Mouse (Mus musculus) forebrain, embryonic 14.5 days (tissue): ENCODE data around the gene Socs3. TPM values are rescaled to one million over a fixed set of nuclear protein-coding genes. Genes with fewer than 3 reads are reported as not detected.

Source experiments
- ATAC-seq: fragments of 200-750 bp; cut with Nextera tagmentation; 2 replicates; pipeline ENCODE4 v1.8.0; 2017; ENCODE audit warnings: mild to moderate bottlenecking, moderate library complexity
- DNase-seq: peaks from one replicate; pipeline ENCODE4 v3.0.0-alpha.2; 2015; ENCODE audit warnings: low spot score
- H3K27ac ChIP-seq: fragments of 300-500 bp; sonication (generic); 2 replicates; pipeline ENCODE4 v1.5.1; 2014; ENCODE audit warnings: low read depth, mild to moderate bottlenecking, control low read depth, low read length, moderate library complexity
- H3K27me3 ChIP-seq: fragments of 300-500 bp; sonication (generic); replicated peaks from 2 replicates; pipeline ENCODE4 v1.6.1; 2014; ENCODE audit warnings: low read length, control low read depth, mixed read lengths; ENCODE audit not compliant: control insufficient read depth, insufficient read depth
- H3K36me3 ChIP-seq: fragments of 300-500 bp; sonication (generic); 2 replicates; pipeline ENCODE4 v1.6.1; 2014; ENCODE audit warnings: low read length, control low read depth; ENCODE audit not compliant: control insufficient read depth, insufficient read depth
- H3K4me1 ChIP-seq: fragments of 300-500 bp; sonication (generic); 2 replicates; pipeline ENCODE4 v1.6.1; 2014; ENCODE audit warnings: antibody characterized with exemption, low read length, control low read depth; ENCODE audit not compliant: control insufficient read depth, insufficient read depth
- H3K4me2 ChIP-seq: fragments of 300-500 bp; sonication (generic); 2 replicates; pipeline ENCODE4 v1.6.1; 2014; ENCODE audit warnings: mild to moderate bottlenecking, control low read depth, low read length
- H3K4me3 ChIP-seq: fragments of 300-500 bp; sonication (generic); 2 replicates; pipeline ENCODE4 v1.5.1; 2014; ENCODE audit warnings: low read depth, low read length, control low read depth
- H3K9ac ChIP-seq: fragments of 300-500 bp; sonication (generic); 2 replicates; pipeline ENCODE4 v1.6.1; 2014; ENCODE audit warnings: mild to moderate bottlenecking, low read length, control low read depth, moderate library complexity
- H3K9me3 ChIP-seq: fragments of 300-500 bp; sonication (generic); replicated peaks from 2 replicates; pipeline ENCODE4 v1.6.1; 2016; ENCODE audit warnings: low read length, control low read depth, mixed read lengths; ENCODE audit not compliant: control insufficient read depth
- WGBS: fragments of 180-500 bp; shearing (Covaris S2); extraction: QIAGEN DNeasy Blood & Tissue Kit; methylation state at CpG from one replicate; pipeline ENCODE4 v1.1.7; 2014; 5-methylcytosine and 5-hydroxymethylcytosine counted together
- polyA plus RNA-seq: library from polyadenylated mRNA; unstranded; fragments of >200 nt; fragmentation: Nextera tagmentation; extraction: Ambion mirVana; gene quantifications from 2 replicates; pipeline ENCODE4 v1.2.1, GENCODE M21; 2014

The Socs3 gene
- polyA plus RNA-seq, 1 experiment from 2014 or later = 8.1 TPM

GRCm38 (mm10) chr11:117965052-117965451 lies 4.8 kb downstream of the Socs3 start:
- H3K4me1 ChIP-seq = peaks cover 44% of the 10 kb centered on the region
- H3K9me3 ChIP-seq = no peaks in the 10 kb centered on the region
- 34% methylated on average over 7 of the region's 7 CpGs for WGBS
- no peak overlapping the region for H3K4me3 ChIP-seq
- ATAC-seq (no peak), DNase-seq (no peak)
- no peak overlapping the region; the same call in 1 of the 2 replicates for H3K9ac ChIP-seq
- peaks cover 6% of the 10 kb centered on the region; the same call in 1 of the 2 replicates for H3K36me3 ChIP-seq
- peak overlapping the region; percentile 98; the same call in 1 of the 2 replicates for H3K4me2 ChIP-seq
- H3K27ac ChIP-seq = no peak overlapping the region
- no peaks in the 10 kb centered on the region; the same call in 1 of the 2 replicates for H3K27me3 ChIP-seq

DNA sequence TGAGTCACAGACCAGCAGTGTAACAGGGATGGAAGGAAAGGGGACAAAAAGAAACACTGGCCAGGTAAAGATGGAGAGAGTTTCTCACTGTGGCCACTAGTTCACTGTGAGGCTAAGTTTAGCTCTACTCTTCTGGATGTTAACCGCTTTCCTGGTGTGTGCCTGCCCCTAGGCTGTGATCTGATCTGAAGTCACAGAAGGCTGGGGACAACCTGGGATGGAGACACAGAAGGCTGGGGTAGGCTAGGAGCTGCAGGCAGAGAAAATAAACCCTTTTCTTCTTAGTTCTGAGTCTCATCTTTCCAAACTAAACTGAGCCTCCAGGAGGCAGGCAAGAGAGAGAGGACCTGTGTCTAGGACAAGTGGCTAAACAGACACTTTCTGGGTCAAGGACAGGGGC lies 5.6 kb downstream of the Socs3 start:
- no peaks in the 10 kb centered on the region for H3K9me3 ChIP-seq
- no peak overlapping the region; the same call in 1 of the 2 replicates for H3K4me3 ChIP-seq
- H3K9ac ChIP-seq = no peak overlapping the region
- no peak for DNase-seq
- peaks cover 6% of the 10 kb centered on the region; the same call in 1 of the 2 replicates for H3K36me3 ChIP-seq
- no peaks in the 10 kb centered on the region; the same call in 1 of the 2 replicates for H3K27me3 ChIP-seq
- H3K27ac ChIP-seq = no peak overlapping the region
- ATAC-seq = no peak
- peaks cover 41% of the 10 kb centered on the region for H3K4me1 ChIP-seq
- 14% methylated on average over 1 of the region's 1 CpGs for WGBS
- H3K4me2 ChIP-seq = peak overlapping the region; percentile 56

DNA sequence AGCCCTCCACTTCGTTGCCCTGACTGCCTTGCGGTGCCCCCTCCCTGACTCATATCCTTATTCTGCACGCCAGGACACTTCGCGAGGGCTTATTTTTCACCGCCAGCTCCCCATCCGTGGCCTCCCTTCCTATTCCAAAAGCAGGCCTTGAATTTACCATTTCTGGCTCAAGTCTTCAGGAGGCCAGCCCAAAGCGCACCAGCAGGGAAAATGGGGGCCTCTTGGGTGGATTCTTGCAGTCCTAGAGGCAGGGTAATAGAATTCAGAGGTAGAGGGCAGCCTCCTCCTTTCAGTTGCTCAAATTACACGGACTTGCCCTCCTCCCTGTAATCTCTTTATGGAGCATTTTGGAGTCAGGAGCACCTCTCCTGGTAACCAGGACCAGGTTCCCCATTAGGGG lies 6.0 kb downstream of the Socs3 start:
- peak overlapping the region; percentile 24 for H3K4me3 ChIP-seq
- H3K9me3 ChIP-seq = no peaks in the 10 kb centered on the region
- no peak for ATAC-seq
- H3K36me3 ChIP-seq = peaks cover 6% of the 10 kb centered on the region; the same call in 1 of the 2 replicates
- no peaks in the 10 kb centered on the region; the same call in 1 of the 2 replicates for H3K27me3 ChIP-seq
- H3K4me1 ChIP-seq = peaks cover 41% of the 10 kb centered on the region
- no peak for DNase-seq
- 3% methylated on average over 9 of the region's 9 CpGs for WGBS
- H3K9ac ChIP-seq = peak overlapping the region; percentile 1; the same call in 1 of the 2 replicates
- H3K27ac ChIP-seq = no peak overlapping the region
- H3K4me2 ChIP-seq = peak overlapping the region; percentile 56

- peak; percentile 96 for DNase-seq
- WGBS = 1% methylated on average over 39 of the region's 40 CpGs
- H3K4me3 ChIP-seq = peak overlapping the region; percentile 24
- H3K9me3 ChIP-seq = no peaks in the 10 kb centered on the region
- H3K27me3 ChIP-seq = no peaks in the 10 kb centered on the region; the same call in 1 of the 2 replicates
- peaks cover 6% of the 10 kb centered on the region; the same call in 1 of the 2 replicates for H3K36me3 ChIP-seq
- H3K27ac ChIP-seq = 0 out of 2 replicates have a peak overlapping the region, but pooled peaks have one; percentile 45
- H3K9ac ChIP-seq = peak overlapping the region; percentile 1; the same call in 1 of the 2 replicates
- H3K4me1 ChIP-seq = peaks cover 42% of the 10 kb centered on the region
- peak overlapping the region; percentile 56 for H3K4me2 ChIP-seq
- ATAC-seq = peak; percentile 92
Observed at GRCm38 (mm10) chr11:117963091-117963793, 6.6 kb downstream of the Socs3 start.

DNA sequence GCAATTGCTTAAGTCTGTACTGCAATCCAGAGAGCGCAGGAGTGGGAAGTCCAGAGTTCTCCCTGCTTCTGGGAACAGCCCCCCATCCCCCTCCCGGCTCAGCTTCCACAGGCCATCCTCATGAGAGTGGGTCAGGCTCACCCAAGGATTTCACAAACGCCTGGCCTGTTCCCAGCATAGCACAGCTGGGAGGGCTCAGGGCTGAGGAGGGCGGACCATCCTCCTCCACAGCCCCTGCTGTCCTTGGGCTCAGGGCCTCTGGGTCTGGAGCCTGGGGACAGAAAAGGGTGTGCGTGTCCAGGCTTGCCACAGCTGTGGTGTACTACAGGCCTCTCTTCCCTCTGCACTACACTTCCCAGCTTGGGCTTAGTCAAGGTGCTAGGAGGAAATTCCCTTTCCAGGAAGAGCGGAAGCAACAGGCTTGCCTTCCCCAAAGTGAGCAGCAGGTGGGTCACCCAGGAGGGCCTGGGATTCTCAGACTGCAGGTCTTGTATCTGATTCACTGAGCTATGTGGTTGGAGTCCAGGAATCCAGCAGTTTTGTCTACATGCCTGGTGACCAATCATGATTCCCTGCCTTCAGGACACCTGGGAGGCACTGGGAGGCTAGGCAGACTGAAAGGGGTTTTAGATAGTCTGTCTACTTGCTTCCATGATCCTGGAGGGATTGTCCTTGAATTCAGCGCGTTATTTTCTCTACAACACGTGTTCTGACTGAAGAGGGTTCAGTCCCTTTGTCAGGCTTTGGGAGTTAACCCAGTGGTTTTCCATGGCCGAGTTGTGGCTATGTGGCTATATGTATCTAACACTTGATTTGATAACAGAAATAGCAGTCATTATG lies 7.4 kb downstream of the Socs3 start:
- H3K36me3 ChIP-seq = peaks cover 6% of the 10 kb centered on the region; the same call in 1 of the 2 replicates
- DNase-seq = no peak
- ATAC-seq = no peak
- no peaks in the 10 kb centered on the region; the same call in 1 of the 2 replicates for H3K27me3 ChIP-seq
- peak overlapping the region; percentile 56; the same call in 1 of the 2 replicates for H3K4me2 ChIP-seq
- no peak overlapping the region for H3K27ac ChIP-seq
- H3K9me3 ChIP-seq = no peaks in the 10 kb centered on the region
- no peak overlapping the region for H3K4me3 ChIP-seq
- H3K4me1 ChIP-seq = peaks cover 39% of the 10 kb centered on the region
- WGBS = 38% methylated on average over 10 of the region's 10 CpGs
- peak overlapping the region; percentile 18; the same call in 1 of the 2 replicates for H3K9ac ChIP-seq

- Histone ChIP-seq H3K27me3 (no peaks in the 10 kb centered on the region), H3K4me2 (no peak overlapping the region), H3K9ac (no peak overlapping the region), H3K36me3 (no peaks in the 10 kb centered on the region), H3K27ac (no peak overlapping the region), H3K4me1 (peaks cover 25% of the 10 kb centered on the region), H3K4me3 (no peak overlapping the region), H3K9me3 (no peaks in the 10 kb centered on the region)
- ATAC-seq = no peak
- DNase-seq = no peak
Observed at GRCm38 (mm10) chr11:117960601-117961000, 9.2 kb downstream of the Socs3 start.

DNA sequence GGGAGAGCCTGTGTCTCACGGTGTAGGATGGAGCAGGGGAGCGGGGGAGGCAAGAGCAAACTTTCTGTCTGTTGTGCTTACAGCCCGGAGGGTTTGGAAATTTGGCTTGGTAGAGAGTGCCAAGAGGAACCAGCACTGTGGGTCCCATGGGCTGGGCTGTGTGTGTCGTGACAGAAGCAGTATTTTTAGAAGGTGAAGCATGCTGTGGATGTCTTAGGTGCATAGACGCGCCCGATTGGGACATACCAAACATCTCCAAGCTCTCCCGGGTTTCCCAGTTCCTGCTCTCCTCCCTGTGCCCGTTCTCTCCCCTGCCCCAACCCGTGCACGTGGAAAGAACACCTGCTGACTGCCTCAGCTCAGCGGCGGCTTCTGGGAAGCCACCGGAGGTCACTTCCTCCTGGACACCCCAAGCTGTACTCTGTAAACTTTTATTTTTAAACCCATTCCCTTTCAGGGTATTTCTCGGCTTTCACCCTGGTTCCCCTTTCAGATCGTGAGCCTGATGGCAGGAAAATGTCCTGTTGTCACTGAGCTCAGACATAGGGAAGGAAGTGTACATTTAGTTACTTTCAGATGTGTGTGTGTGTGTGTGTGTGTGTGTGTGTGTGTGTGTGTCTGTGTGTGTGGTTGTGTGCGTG lies 10.0 kb downstream of the Socs3 start:
- DNase-seq = no peak
- no peak overlapping the region for H3K27ac ChIP-seq
- no peak overlapping the region for H3K9ac ChIP-seq
- H3K4me2 ChIP-seq = no peak overlapping the region
- H3K27me3 ChIP-seq = no peaks in the 10 kb centered on the region
- 64% methylated on average over 17 of the region's 17 CpGs for WGBS
- H3K4me3 ChIP-seq = no peak overlapping the region
- H3K4me1 ChIP-seq = peaks cover 18% of the 10 kb centered on the region
- no peak for ATAC-seq
- no peaks in the 10 kb centered on the region for H3K9me3 ChIP-seq
- no peaks in the 10 kb centered on the region for H3K36me3 ChIP-seq

- no peak for DNase-seq
- WGBS = 88% methylated on average over 4 of the region's 4 CpGs
- Histone ChIP-seq H3K4me2 (no peak overlapping the region), H3K27ac (no peak overlapping the region), H3K9ac (no peak overlapping the region), H3K27me3 (no peaks in the 10 kb centered on the region), H3K36me3 (no peaks in the 10 kb centered on the region), H3K9me3 (no peaks in the 10 kb centered on the region), H3K4me1 (peaks cover 17% of the 10 kb centered on the region), H3K4me3 (no peak overlapping the region)
- ATAC-seq = no peak
Observed at GRCm38 (mm10) chr11:117959166-117959565, 10.7 kb downstream of the Socs3 start.
